Mouse (Mus musculus) gastrocnemius, postnatal 4 days (tissue): ENCODE results near the gene Tldc1. TPM values are rescaled to one million over a fixed set of nuclear protein-coding genes. Genes with fewer than 3 reads are reported as not detected.

Experiments used
- DNase-seq, 2 experiments: peaks; one replicate each; pipeline ENCODE4 v3.0.0; 2021 to 2022; ENCODE audit warnings: low spot score in 2 of 2, mixed read lengths in 2 of 2
- long read RNA-seq, 2 experiments: library from polyadenylated mRNA; stranded (forward); transcript quantifications; one replicate each; pipeline ENCODE4 v2.0.0; 2021
- total RNA-seq, 2 experiments: library from RNA; stranded (reverse); gene quantifications; 2 replicates each; pipeline ENCODE4 v1.2.3; 2021

The Tldc1 gene
- total RNA-seq: 1 to 10 TPM; 6.4 to 7.8 TPM
- long read RNA-seq, experiment 1, transcript Tldc1-201 (8 exons, 3,085 nt): major isoform, 9 of 11 reads
- long read RNA-seq, experiment 1, partial matches to known transcripts: 1 of 11 reads
- long read RNA-seq, experiment 1, other reads (novel, unspliced or antisense): 1 of 11 reads
- long read RNA-seq, experiment 2, transcript Tldc1-201 (8 exons, 3,085 nt): major isoform, 9 of 13 reads
- long read RNA-seq, experiment 2, partial matches to known transcripts: 1 of 13 reads
- long read RNA-seq, experiment 2, other reads (novel, unspliced or antisense): 3 of 13 reads

DNA sequence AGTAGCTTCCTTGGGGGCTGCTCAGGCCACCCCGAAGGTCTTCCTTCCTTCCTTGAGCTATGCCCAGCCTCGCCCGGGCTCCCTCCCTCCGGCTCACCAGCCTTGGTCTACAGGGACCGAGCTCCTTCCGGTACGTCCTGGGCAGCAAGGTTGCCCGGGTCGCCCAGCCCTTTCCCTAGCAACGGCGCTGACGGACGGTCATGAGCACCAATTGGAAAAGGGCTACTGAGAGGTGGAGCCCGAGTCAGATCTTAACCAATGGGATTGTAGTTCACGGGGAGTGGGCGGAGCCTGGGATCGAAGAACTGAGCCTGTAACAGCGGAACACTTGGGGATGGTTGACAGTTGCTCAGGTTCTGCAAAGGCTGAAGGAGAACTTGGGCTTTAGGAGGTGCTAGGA is at the start of gene Tldc1:
Gene Tldc1, minus strand, starts transcription at position 154 of the 400 bp plus-strand sequence.
- DNase-seq: peak; percentile 98 to 99

DNA sequence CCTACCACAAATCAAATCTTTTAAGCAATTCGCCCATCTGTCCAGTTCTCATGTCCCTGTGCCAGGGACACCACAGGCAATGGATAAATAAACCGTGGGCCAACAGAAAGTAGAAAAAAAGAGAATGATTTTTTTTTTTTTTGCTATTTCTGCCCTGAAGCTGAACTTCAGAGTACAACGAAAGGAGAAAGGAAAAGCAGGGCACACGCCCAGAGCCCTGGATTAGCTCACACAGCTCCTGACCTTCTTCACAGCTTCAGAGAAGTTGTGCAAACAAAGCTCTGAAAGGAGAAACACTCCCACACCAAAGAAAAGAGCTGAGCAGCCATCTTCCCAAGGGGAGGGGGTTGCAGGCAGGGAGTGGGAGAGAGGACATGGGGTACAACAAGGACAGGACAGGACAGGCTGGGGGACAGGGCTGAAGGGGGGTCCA is 49.5 kb upstream of the Tldc1 start:
- DNase-seq: no peak

DNA sequence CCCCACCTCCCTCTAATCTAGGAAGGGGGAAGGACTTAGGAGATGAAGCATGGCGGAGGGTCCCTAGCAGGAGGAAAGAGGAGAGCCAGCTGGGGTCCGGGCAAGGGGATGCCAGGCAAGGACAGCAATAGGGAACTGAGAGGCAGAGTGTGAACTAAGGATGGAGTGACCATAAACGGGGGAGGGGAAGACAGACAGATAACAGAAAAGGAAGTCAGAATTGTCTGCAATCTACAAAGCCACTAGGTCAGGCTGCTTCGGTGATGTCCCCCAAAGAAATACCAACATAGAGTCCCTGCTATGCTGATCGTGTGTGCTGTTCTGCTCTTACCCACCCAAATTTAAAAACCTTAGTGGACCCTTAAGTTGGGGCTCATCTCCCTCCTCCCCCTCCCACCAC is 48.8 kb upstream of the Tldc1 start:
- DNase-seq: no peak

DNA sequence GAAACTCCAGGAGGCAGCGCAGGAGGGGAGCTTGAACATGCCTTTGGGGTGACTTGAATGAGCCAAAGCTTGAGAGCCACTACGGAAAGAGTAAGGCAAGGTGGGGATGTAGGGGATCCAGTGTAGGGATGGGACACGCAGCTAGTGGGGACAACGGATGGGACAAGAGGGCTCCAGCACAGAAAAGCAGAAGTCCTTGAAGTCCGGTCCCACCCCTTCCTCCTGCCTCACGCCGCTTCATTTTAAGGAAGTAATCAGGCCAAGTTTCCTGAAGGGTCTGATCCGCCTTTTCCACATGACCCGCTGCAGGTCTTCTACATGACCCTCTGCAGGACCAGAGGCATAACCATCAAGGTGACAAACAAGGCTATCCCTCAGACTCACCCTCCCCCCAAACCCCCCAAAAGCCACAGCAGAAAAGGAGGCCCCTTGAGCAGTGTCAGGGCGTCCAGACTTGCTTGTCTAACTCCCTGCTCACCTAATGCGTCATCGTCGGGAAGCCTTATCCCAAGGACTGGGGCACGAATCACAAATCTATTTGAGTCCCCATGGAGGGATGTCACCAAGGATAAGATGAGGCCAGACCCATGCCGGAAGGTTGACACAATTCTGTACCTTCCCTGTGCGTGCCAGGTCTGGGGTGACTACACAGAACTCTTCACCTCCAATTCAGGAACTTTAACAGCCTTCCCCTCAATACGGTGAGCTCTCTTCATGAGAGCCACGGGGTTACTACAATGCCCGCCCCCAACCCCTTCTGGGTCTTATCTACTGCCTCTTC is 47.9 kb upstream of the Tldc1 start:
- DNase-seq: no peak

DNA sequence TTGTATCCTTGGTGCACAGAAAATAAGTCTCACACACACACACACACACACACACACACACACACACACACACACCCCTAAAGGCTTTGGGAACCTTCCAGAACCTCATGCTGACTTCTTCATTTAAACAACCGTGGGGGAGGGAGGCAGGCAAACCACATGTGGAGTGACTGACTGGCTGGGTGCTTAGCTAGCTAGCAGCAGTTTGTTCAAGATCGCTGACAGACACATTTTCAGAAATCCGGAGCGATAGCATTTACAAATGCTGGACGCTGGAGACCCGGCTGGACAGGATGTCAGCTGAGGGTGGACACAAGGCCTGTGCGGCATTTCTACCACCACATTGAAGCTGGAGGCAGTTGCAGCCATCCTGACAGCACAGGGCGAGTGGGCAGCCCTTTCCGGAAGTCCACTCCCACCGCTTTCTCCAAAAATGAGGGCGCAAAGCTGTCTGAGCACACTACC is 46.6 kb upstream of the Tldc1 start:
- no peak for DNase-seq

DNA sequence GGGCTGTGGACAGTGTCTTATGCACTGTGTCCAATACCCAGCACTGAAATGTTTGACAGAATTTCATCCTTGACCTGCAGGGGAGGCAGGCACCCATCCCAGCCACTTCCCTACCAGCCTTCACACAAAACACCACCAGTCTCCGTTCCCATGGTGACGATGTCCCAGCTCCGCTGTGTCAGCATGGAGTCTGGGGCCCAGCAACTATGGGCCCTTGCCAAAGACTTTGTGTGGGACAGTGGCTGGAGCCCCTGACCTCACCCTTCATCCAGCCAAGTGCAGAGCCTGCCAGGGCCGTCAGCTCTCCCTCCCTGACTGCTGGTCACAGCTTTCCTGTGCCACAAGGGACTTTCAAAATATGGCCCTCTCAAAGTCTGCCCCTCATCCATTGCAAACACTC is 45.9 kb upstream of the Tldc1 start:
- DNase-seq: peak in 1 of 2 experiments; percentile 60

DNA sequence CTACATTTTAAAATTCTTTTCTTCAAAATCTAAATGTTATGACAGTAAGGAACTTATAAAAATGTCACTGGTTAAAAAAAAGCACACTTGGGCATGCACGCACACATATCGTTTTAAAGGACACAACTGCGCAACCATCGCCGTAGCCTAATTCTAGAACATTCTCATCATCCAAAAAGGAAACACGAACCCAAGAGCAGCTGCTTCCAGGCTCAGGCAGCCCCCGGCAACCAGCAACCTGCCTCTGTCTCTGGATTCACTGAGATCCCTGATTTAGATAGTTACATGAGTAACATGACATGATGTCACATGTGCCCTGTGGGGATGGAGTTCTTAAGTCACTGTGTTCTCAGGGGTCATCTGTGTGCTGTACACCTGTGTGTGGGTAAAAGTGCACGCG is 45.1 kb upstream of the Tldc1 start:
- no peak for DNase-seq

DNA sequence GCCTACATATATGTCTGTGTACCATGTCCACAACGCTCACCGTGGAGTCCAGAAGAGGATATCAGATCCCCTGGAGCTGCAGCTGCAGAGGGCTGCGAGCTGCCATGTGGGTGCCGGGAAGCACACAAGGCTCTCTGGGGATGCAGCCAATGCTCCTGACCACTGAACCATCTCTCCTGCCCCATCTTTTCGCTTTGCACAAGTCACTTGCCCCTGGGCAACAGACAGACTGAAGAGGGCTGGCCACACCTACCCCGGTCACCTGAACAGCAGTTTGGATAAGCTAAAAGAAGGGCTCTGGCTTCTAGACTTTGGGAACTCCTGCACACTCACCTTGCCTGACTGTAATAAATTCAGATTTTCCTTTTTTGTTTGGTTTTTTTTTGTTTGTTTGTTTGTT is 43.5 kb upstream of the Tldc1 start:
- no peak for DNase-seq

DNA sequence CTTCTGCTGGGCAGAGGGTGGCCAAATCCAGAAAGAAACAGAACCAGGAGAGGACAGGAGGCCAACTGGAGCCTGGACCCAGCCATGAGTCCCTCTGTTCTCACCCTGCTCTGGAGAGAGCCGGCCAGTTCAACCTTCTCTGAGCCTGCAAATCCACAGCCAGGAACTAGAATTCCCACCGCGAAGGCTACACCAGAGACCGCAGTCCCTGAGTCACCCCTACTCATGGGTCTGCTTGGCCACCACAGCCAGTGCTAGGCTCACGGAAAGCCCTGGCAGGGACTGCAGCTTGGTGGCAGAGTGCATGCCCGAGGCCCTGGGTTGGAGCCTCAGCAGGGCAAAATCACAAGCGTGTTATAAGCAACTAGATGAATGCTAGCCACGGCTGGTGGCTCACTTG is 41.8 kb upstream of the Tldc1 start:
- no peak for DNase-seq

DNA sequence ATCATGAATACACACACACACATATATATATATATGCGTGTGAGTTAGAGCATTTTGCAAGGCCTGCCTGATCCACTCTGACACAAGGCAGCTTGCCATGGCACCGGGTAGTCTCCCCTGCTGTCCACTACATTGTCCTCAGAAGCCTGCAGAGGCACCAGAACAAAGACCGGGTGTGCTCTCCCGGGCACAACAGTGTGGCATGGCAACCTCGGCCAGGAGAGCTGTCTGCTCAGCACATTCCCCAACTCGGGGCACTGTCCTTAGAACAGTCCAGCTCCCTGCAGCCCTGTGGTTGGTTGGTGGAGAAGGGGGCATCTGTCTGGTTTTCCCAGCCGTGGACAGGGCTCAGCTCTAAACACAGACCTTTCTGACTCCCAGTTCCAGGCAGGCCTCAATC is 41.1 kb upstream of the Tldc1 start:
- DNase-seq: no peak

DNA sequence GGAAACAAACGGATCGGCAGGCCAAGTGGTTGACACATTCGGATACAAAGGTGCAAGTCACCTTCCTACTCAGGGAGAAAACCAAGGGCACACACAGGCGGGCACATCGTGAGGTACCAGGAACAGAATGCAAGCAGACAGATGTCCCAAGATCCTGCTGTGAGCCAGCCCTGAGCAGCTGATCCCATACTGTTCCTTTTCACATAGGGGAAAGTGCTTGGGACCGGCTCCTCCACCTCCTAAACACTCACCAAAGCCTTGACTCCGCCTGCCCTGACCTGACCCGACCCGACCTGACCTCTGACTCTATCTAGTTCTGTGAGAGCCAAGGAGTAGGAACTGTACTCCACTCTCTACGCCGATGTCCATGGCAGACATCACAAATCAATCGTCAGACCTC is 39.2 kb upstream of the Tldc1 start:
- no peak for DNase-seq

DNA sequence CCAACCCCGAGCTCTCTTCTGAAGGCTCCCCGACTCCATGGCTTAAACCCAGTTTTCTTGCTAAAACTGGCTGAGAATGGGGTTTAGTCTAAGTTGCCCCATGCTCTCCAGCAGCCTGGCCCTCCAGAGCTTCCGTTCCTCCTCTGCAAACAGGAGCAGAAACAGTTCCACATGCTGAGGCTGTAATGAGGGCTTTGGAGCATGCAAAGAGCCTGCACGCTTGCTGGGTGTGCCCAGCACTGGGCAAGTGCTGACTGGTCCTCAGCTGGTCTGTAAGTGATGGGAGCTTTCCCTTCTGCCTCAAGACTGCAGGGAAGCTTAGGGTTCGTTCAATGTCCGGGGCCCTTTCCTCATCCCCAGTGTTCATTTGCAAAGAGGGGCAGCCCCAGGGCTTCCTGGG is 38.0 kb upstream of the Tldc1 start:
- no peak for DNase-seq

DNA sequence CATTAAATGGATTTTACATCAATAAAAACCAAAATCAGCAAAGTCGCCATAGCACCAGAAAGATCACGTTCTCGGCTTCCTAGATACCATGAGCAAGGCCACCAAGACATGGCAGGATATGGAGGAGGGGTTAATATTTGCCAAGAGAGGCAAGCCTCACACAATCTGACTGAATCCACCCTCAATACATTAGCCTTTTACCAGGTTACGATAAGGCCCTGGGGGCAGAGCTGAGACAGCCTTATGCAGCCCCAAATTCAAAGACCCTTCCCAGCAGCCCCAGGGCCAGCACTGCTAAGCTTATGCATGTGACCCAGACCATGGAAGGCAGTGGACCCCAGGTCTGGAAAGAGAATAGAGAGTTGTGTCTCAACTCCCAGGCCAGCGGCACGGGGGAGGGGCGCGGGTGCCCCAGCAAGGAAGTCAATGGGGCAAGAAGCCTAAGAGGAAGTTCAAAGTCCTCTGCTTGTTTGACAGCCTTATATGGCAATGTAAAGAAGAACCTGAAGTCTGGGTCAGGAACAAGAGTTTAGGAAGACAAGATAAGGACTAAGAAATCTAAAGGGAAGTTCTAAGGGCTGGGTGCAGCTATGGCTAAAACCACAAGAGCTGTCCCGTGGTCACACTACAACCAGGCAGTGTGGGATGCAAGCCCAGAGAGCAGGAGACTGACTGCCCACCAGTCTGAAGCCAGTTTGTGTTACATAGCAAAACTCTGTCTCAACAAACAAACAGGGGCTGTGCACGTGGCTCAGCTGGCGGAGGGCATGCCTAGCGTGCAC is 34.6 kb upstream of the Tldc1 start:
- no peak for DNase-seq

DNA sequence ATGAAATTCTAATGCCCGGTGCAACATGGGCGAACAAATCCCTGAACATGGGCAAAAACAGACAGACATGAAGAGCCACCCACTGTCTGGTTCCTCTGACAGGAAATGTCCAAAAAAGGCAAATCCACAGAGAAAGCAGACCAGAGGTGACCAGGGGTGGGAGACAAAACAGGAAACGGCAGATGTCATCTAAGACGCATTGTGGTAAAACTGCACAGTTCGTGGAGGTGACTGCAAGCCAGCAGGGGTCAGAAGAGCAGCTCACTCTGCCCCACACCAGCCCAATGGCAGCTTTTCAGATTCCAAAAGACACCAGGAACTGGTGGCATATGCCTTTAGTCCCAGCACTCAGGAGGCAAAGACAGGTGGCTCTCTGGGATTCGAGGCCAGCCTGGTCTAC is 33.7 kb upstream of the Tldc1 start:
- DNase-seq: no peak

DNA sequence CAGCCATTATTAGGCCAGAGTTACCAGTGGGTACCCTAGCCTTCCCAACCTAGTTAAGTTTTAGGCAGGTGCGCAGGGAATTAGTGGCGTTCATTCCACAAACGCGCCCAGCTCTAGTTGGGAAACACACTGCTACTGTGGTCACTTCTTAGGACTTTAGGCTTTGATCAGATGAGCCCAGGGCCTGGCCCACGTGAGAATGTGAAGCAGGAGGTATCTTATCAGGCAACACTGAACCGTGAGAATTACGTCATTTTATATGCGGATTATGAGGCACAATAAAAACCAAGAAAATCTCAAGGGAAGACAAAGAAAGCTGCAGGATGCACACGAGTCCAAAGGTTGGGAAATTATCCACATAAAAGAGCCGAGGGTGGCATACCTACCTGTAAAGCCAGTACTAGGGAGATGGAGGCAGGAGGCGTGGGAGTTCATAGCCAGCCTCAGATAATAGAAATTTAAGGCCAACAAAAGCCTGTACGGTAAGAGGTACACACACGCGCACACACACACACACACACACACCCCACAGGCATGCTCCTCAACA is 32.8 kb upstream of the Tldc1 start:
- DNase-seq: no peak

DNA sequence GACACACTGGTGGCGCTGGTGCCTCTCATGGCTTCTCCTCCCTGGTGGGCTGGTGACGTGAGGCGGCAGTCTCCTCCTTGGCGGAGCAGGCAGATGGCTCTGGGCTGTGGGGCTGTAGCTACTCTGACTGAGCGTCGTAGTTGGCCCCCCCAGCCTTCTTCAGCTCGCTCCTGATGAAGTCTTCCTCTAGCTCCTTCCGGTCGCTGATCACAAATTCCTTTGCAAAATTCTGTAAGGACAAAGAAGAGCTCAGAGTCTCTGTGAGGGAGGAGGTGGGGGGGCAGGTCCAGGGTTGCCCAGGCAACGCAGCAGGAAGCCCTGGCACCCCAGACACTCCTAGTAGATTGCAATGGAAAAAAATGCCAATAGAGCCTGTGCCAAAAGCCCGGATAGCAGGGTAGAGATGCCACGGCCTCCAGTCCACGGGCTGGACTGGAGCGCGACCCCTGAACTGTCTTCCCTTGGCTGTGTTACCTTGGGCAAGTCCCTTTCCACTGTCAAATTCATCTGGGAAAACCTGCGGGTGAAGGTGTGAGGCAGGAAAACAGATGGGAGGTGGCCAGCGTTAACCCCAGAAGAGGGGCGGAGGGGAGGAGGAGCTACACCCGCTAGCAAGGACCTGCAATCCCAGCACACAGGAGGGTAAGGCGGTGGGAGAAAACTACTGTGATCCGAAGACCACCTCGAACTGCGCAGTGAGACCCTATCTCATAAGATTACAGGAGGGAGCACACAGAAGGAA is 32.1 kb upstream of the Tldc1 start:
- DNase-seq: no peak

DNA sequence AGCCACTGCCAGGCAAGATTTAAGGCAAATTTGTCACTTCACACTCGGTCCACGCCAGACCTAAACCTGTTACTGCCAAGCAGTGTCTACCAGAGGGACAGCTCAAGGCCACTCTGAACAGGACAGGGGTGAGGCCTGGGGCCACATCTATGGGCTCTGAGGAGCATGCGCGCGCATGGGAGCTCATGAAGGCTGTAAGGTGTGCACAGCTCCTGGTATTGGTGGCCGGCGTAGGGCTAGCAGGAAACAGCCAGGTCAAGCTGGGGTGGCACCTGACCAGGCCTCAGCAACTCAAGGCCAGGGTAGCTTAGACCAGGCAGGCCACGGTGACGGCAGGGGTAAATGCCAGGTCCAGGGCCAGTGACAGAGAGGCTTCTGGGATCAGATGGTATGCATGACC is 31.4 kb upstream of the Tldc1 start:
- DNase-seq: no peak

DNA sequence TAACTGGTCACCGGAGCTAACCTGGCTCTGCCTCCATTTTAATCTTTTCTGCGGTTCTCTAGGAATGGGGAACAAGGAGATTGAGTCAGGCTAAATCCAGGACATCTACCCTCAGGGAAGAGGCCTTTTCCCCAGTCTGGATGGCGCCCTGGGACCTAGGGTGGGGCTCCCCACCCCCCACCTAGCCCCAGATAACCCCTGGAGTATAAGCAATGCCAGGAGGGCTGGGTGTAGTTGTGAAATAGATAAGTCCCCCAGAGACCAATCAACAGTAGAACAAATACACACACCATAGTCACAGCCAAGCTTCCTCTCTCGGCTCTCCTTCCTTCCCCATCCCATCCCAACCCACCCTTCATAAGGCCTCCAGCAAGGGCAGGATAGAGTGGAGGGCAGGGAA is 29.5 kb upstream of the Tldc1 start:
- no peak for DNase-seq

DNA sequence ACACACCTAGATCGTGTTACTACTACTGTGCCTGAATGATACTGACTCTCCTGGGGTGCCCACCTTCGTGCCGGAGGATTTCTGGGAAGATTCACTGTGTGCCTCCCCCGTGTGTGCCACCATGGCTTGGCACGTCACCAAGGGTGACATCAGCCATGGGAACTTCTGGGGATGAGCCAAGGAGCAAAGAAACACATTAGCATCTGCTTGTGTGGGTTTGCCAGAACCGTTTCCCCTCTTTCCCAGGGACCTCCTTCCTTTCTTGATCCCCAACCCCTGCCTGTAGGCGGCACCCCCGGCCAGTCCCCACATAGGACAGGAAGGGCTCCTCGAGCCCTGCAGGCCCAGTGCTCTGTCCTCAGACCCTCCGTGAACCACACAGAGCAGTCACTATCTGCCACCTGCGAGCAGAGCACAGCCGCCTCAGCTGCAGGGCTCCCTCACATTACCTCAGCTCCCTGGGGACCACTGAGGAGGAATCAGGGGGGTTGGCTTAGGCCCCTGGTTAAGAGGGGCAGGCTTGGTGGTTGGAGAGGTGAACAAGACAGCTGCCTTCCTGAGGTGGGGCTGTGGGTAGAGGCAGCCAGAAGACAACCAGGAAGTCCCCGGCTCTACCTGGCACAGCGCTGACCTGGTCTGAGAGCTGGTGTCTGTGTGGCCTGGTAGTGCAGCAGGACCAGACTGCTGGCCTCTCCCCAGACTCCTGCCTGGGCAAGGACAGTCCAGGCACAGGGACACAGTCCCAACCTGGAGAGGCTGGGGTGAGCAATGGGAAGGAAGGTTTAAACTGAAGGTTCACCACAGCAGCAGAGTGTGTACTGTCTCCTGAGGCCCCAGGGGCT is 28.4 kb upstream of the Tldc1 start:
- no peak for DNase-seq

DNA sequence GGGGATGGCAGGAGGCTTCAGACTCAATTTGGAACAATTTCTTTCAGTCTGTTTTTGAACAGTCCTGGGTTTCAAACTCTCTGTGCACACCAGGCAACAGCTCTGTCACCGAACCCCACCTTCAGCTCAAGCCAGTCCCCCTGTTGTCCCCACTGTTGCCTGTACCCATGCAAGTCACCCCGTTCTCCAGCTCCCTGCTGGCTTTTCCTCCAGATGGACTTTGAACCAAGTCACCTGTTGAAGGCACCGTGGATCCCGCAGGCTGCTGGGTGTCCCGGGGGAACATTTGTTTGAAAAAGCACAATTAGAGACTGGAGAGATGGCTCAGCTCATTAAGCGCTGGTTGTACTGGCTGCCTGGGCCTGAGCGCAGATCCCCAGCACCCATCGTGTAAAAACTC is 27.1 kb upstream of the Tldc1 start:
- no peak for DNase-seq
